Mouse (Mus musculus) intestine, embryonic 14.5 days (tissue): ENCODE data around the gene Gpbp1. TPM values are rescaled to one million over a fixed set of nuclear protein-coding genes. Genes with fewer than 3 reads are reported as not detected.

Experiments used
- ATAC-seq: fragments of 200-750 bp; cut with Nextera tagmentation; replicated peaks from 2 replicates; pipeline ENCODE4 v1.8.0; 2017; ENCODE audit warnings: low read depth, moderate number of reproducible peaks, moderate TSS enrichment, moderate library complexity; ENCODE audit not compliant: low FRiP score, low TSS enrichment
- DNase-seq: peaks from one replicate; pipeline ENCODE4 v3.0.0-alpha.2; 2018; ENCODE audit warnings: low spot score
- H3K27ac ChIP-seq: fragments of 300-500 bp; sonication (generic); 2 replicates; pipeline ENCODE4 v1.5.1; 2014; ENCODE audit warnings: low read depth, mild to moderate bottlenecking, control low read depth
- H3K27me3 ChIP-seq: fragments of 300-500 bp; sonication (generic); replicated peaks from 2 replicates; pipeline ENCODE4 v1.6.1; 2014; ENCODE audit warnings: low read length, control low read depth; ENCODE audit not compliant: control insufficient read depth, insufficient read depth
- H3K36me3 ChIP-seq: fragments of 300-500 bp; sonication (generic); 2 replicates; pipeline ENCODE4 v1.6.1; 2014; ENCODE audit warnings: low read length, control low read depth; ENCODE audit not compliant: control insufficient read depth, insufficient read depth
- H3K4me1 ChIP-seq: fragments of 300-500 bp; sonication (generic); replicated peaks from 2 replicates; pipeline ENCODE4 v1.6.1; 2014; ENCODE audit warnings: low read length, control low read depth, mixed read lengths; ENCODE audit not compliant: control insufficient read depth, insufficient read depth
- H3K4me2 ChIP-seq: fragments of 300-500 bp; sonication (generic); 2 replicates; pipeline ENCODE4 v1.6.1; 2014; ENCODE audit warnings: low read length
- H3K4me3 ChIP-seq: fragments of 300-500 bp; sonication (generic); 2 replicates; pipeline ENCODE4 v1.5.1; 2014; ENCODE audit warnings: low read depth, low read length, control low read depth, mixed read lengths
- H3K9ac ChIP-seq: fragments of 300-500 bp; sonication (generic); 2 replicates; pipeline ENCODE4 v1.6.1; 2014; ENCODE audit warnings: mild to moderate bottlenecking, low read length
- H3K9me3 ChIP-seq: fragments of 300-500 bp; sonication (generic); 2 replicates; pipeline ENCODE4 v1.6.1; 2016; ENCODE audit warnings: low read length, control low read depth; ENCODE audit not compliant: control insufficient read depth
- WGBS: fragments of 180-500 bp; shearing (Covaris S2); extraction: QIAGEN DNeasy Blood & Tissue Kit; methylation state at CpG from one replicate; pipeline ENCODE4 v1.1.7; 2014; 5-methylcytosine and 5-hydroxymethylcytosine counted together
- polyA plus RNA-seq: library from polyadenylated mRNA; unstranded; fragments of >200 nt; fragmentation: Nextera tagmentation; extraction: Ambion mirVana; gene quantifications from 2 replicates; pipeline ENCODE4 v1.2.1, GENCODE M21; 2014

The Gpbp1 gene
- 80.3 and 89.3 TPM in 2 replicates for polyA plus RNA-seq

- Histone ChIP-seq H3K27me3 (peaks cover 21% of the 10 kb centered on the region), H3K27ac (peak within 1 kb of the TSS; percentile 98), H3K4me3 (peak within 1 kb of the TSS; percentile 90), H3K4me1 (peaks cover 20% of the 10 kb centered on the region), H3K9me3 (no peaks in the 10 kb centered on the region), H3K4me2 (peak within 1 kb of the TSS; percentile 88), H3K36me3 (no peaks in the 10 kb centered on the region), H3K9ac (peak within 1 kb of the TSS; percentile 97)
- WGBS, result under 1% methylated on average over 84 of the region's 109 CpGs
- ATAC-seq, result peak; percentile 96
- DNase-seq, result peak; percentile 100
These were observed at the start of gene Gpbp1 for GRCm38 (mm10) chr13:111489802-111490723. Gene Gpbp1 (minus strand): TSS chr13:111490111.

- ATAC-seq, result no peak
These were observed 47.8 kb upstream of the Gpbp1 start for GRCm38 (mm10) chr13:111537718-111538117.

GRCm38 (mm10) chr13:111536207-111536887 is 46.4 kb upstream of the Gpbp1 start:
- no peak for DNase-seq
- Histone ChIP-seq H3K27me3 (no peaks in the 10 kb centered on the region), H3K4me3 (no peak overlapping the region), H3K4me2 (no peak overlapping the region), H3K27ac (no peak overlapping the region), H3K36me3 (no peaks in the 10 kb centered on the region), H3K9ac (no peak overlapping the region), H3K9me3 (no peaks in the 10 kb centered on the region), H3K4me1 (no peaks in the 10 kb centered on the region)
- ATAC-seq, result no peak
- 77% methylated on average over 6 of the region's 6 CpGs for WGBS

More at GRCm38 (mm10) chr13:111537718-111538117, 47.8 kb upstream of the Gpbp1 start:
- 85% methylated on average over 9 of the region's 9 CpGs for WGBS
- Histone ChIP-seq H3K9ac (no peak overlapping the region), H3K4me2 (no peak overlapping the region), H3K27me3 (no peaks in the 10 kb centered on the region), H3K36me3 (no peaks in the 10 kb centered on the region), H3K27ac (no peak overlapping the region), H3K4me1 (no peaks in the 10 kb centered on the region), H3K4me3 (no peak overlapping the region), H3K9me3 (no peaks in the 10 kb centered on the region)
- DNase-seq, result no peak

DNA sequence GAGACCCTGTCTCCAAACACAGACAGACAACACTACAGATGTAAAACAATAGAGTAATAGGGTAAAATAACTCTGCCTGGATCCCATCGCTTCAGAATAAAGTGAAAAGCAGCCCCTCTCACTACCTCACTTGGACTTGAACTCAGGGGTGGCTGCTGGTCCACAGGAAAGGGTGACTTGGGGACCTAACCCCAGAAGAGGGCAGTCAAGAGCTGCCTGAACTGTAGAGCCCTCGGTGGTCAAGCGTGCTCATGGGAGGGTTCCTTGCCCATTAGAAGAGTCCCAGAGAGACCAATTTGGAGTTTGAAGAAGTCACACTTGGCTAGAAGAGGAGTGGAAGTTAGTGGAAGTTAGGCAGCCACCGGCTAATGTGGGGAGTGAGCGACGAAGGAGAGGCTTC is 44.2 kb upstream of the Gpbp1 start:
- Histone ChIP-seq H3K27me3 (no peaks in the 10 kb centered on the region), H3K36me3 (no peaks in the 10 kb centered on the region), H3K4me2 (no peak overlapping the region), H3K4me3 (no peak overlapping the region), H3K9ac (no peak overlapping the region), H3K27ac (no peak overlapping the region), H3K4me1 (no peaks in the 10 kb centered on the region), H3K9me3 (no peaks in the 10 kb centered on the region)
- 64% methylated on average over 6 of the region's 6 CpGs for WGBS
- ATAC-seq (no peak), DNase-seq (no peak)

DNA sequence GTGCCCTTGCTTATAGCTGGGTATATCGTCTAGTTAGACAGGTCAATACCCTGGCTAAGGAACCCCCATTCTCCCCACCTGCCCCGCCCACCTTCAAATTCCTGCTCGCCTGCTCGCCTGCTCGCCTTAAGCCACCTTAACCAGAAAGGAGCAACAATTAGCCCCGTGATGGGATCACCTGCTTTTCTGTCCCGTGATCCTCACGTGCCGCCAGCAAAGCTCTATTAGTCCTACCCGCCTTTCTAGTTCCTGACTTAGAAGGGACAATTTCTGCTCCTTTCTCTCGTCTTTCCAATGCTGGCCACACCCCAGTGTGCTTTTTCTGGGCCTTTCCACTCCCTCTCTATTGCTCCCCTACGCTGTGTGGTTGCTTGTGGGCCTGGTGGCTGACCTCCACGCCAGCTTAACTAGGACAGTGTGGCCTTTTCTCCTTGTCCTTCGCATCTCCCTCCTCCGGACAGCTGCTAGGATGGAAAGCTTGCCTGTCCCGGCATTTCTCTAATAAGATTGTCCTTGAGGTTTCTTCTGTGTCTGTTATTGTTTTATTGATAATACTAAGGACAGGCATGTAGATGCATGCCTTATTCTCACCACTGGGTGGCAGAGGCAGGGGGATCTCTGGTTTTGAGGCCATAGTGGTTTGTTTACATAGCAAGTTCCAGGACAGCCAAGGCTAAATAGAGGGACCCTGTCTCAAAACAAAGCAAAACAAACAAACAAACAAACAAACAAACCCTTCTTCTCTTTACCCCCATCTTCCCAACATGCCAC is 42.5 kb upstream of the Gpbp1 start:
- Histone ChIP-seq H3K4me2 (no peak overlapping the region), H3K27ac (no peak overlapping the region), H3K36me3 (no peaks in the 10 kb centered on the region), H3K9me3 (no peaks in the 10 kb centered on the region), H3K27me3 (no peaks in the 10 kb centered on the region), H3K4me1 (no peaks in the 10 kb centered on the region), H3K4me3 (no peak overlapping the region), H3K9ac (no peak overlapping the region)
- no peak for DNase-seq
- ATAC-seq, result no peak
- 90% methylated on average over 16 of the region's 16 CpGs for WGBS

GRCm38 (mm10) chr13:111531701-111532100 is 41.8 kb upstream of the Gpbp1 start:
- Histone ChIP-seq H3K9ac (no peak overlapping the region), H3K4me3 (no peak overlapping the region), H3K4me2 (no peak overlapping the region), H3K27me3 (no peaks in the 10 kb centered on the region), H3K27ac (no peak overlapping the region), H3K9me3 (no peaks in the 10 kb centered on the region), H3K4me1 (no peaks in the 10 kb centered on the region), H3K36me3 (no peaks in the 10 kb centered on the region)
- DNase-seq (no peak), ATAC-seq (no peak)
- WGBS, result 89% methylated on average over 1 of the region's 1 CpGs

DNA sequence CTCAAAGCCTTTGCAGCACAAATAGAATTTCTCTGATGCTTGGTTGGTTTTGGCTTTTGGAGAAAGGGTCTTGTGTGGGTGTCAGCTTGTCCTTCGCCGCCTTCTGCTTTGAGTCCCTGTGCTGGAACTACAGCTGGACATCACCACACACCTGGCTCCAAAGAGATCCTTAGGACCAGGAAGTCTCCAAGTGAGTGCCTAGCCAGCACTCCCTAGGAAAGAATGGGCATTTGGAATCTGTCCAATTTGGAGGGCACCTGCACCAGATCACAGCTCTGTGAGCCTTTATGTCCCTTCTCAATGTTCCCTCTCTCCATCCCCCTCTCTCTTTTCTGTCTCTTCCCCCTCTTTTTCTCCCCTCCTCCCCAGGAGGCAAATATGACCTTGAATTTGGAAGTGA is 34.4 kb upstream of the Gpbp1 start:
- no peak for DNase-seq
- no peaks in the 10 kb centered on the region for H3K36me3 ChIP-seq
- no peaks in the 10 kb centered on the region for H3K27me3 ChIP-seq
- H3K9me3 ChIP-seq, result no peaks in the 10 kb centered on the region
- 82% methylated on average over 2 of the region's 2 CpGs for WGBS
- no peak for ATAC-seq
- no peak overlapping the region for H3K4me2 ChIP-seq
- H3K4me1 ChIP-seq, result no peaks in the 10 kb centered on the region
- no peak overlapping the region for H3K4me3 ChIP-seq
- no peak overlapping the region for H3K9ac ChIP-seq
- H3K27ac ChIP-seq, result no peak overlapping the region

DNA sequence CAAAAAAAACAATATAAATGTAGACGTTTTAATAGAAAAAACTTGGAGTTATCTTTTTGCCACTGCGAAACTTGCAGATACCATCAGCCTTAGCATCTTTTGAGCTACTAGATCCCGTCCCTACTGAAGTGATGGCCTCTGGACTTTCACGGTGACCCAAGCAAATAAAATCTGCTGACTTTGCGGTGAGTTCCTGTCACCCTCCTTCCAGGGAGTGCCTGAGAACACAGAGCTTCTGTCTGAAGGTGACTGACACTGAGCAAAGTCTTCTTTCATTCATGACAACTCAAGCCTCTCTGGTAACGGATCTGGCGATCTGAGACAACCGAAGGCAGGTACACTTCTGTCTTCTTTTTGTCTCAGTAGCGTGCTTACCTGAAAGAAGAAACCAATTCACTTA is 32.4 kb upstream of the Gpbp1 start:
- Histone ChIP-seq H3K4me2 (no peak overlapping the region), H3K9ac (no peak overlapping the region), H3K27me3 (no peaks in the 10 kb centered on the region), H3K4me1 (no peaks in the 10 kb centered on the region), H3K9me3 (no peaks in the 10 kb centered on the region), H3K36me3 (no peaks in the 10 kb centered on the region), H3K4me3 (no peak overlapping the region), H3K27ac (no peak overlapping the region)
- DNase-seq (no peak), ATAC-seq (no peak)
- 81% methylated on average over 9 of the region's 9 CpGs for WGBS
